Mouse (Mus musculus) kidney, adult 2 months (tissue): ENCODE data around the gene Tub.

Experiments used
- CTCF ChIP-seq: fragments of 200-500 bp; conservative IDR thresholded peaks from 2 replicates; pipeline ENCODE4 v1.5.1; 2011; ENCODE audit warnings: low read depth, mild to moderate bottlenecking, control low read depth, low read length, moderate library complexity, mixed read lengths; ENCODE audit not compliant: insufficient read depth, insufficient read length
- POLR2A ChIP-seq: fragments of 200-500 bp; IDR thresholded peaks from one replicate; pipeline ENCODE4 v1.6.1; 2011; ENCODE audit warnings: low read depth, low read length, control low read depth

DNA sequence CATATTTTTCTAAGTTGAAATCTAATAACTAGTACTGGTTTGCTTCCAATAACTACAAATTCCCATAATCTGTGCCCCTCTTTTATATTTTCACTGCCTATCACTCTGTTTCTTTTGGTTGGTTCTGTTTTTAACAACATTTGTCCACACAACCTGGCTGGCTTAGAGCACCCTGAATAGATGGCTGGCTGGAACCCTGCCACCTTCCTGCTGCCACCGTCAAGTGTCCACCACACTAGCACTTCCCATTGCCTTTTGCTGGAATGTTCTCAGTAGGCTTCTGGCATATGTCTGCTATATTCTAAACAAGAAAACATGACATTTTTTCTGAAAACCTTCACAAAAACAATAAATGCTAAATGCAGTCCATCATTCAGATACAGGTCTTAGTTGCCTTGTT lies 100.7 kb downstream of the Tub start:
- TF ChIP-seq POLR2A (no peak), CTCF (no peak)
